Mouse (Mus musculus) brain, embryonic 14.5 days (tissue): ENCODE measurements around the gene Rnf169. TPM values are rescaled to one million over a fixed set of nuclear protein-coding genes. Genes with fewer than 3 reads are reported as not detected.

Experiments used
- DNase-seq: peaks from one replicate; pipeline ENCODE4 v3.0.0-alpha.2; 2011; ENCODE audit warnings: low read depth
- CTCF ChIP-seq: fragments of 200-500 bp; IDR thresholded peaks from 2 replicates; pipeline ENCODE4 v1.5.1; 2012; ENCODE audit warnings: inconsistent platforms, mild to moderate bottlenecking, moderate library complexity, borderline replicate concordance; ENCODE audit not compliant: insufficient read depth, insufficient read length; ENCODE audit errors: extremely low read depth
- POLR2A ChIP-seq: fragments of 200-500 bp; IDR thresholded peaks from 2 replicates; pipeline ENCODE4 v1.6.1; 2012; ENCODE audit warnings: mild to moderate bottlenecking, inconsistent platforms, borderline replicate concordance; ENCODE audit not compliant: poor library complexity, insufficient read depth, insufficient read length, severe bottlenecking; ENCODE audit errors: extremely low read depth
- polyA plus RNA-seq: library from polyadenylated mRNA; depleted of rRNA; stranded (reverse); fragments of >200 nt; gene quantifications from 2 replicates; pipeline ENCODE4 v1.2.3, GENCODE M21; 2012

Rnf169 gene
- polyA plus RNA-seq, 1 experiment: 10.1 TPM

DNA sequence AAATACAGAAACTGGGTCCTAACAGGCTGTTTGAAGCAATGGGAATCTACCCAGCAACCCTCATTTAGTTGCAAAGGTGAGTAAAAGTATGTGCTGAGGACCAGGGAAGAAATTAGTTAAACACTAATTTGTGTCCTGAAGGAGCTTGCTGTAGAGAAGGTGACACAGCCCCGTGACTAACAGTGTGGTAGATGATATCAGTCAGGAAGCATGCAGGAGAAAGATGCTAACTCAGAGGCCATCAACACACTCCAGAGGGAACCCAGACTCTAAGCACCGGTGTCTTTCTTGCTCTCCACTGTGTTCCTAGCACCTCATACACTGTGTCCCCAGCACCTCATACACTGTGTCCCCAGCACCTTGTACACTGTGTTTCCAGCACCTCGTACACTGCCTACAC is 18.4 kb upstream of the Rnf169 start:
- DNase-seq: no peak
- TF ChIP-seq CTCF (no peak), POLR2A (no peak)

DNA sequence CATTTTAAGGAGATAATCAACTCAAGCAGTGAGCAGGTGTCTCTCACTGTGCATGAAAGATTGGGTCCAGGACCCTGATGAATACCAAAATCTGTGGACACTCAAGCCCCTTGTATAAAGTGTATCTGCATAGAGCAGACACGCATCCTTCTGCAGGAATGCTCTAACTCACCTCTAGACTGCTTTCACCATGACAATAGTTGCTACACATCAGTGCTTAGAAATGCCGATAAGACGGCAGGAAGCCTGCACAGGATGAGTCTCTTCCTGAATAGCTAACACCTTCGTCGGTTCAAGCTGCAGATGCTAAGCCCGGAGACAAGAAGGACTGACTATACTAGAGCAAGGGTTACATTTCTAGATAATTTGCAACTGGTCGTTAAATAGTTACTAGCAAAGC is 14.9 kb upstream of the Rnf169 start:
- no peak for DNase-seq
- no peak for TF ChIP-seq CTCF
- no peak for TF ChIP-seq POLR2A

GRCm38 (mm10) chr7:99993159-99993558 is 12.9 kb upstream of the Rnf169 start:
- TF ChIP-seq POLR2A: no peak
- DNase-seq: no peak

DNA sequence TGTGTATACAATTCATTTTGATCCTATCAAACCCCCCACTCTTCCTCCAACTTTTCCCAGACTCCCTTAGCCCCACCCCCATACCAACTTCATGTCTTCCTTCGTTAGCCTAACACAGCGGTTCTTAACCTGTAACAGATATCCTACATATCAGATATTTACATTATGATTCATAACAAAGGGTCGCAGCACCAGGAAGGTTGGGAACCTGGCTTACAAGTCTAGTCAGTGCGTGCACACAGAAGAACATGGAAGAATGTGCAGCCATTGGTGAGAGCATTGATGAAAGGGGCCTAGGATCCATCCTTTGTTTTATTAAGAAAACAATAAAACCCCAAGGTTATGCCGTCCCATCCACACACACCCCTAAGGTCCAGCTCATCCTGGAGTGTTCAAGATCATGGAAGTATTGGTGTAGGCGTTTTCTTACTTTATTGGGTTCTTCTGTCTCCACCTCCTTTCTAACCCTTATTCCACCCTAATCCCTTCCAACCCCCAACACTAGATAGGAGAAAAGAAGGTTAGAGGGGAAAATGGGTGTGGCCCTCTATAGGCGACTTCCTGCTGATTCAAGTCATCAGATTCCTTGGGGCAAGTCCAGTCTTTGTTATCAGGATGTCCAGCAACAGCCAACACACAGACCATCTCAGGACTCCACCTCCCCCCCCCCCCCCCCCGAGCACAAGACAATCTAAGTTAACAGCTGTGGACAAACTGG is 10.9 kb upstream of the Rnf169 start:
- TF ChIP-seq CTCF: no peak
- no peak for TF ChIP-seq POLR2A
- DNase-seq: no peak

GRCm38 (mm10) chr7:99989844-99990760 is 9.9 kb upstream of the Rnf169 start:
- peak; percentile 75 for DNase-seq
- TF ChIP-seq CTCF: peak; percentile 14; the same call in 1 of the 2 replicates
- TF ChIP-seq POLR2A: no peak

GRCm38 (mm10) chr7:99988725-99989124 is 8.5 kb upstream of the Rnf169 start:
- peak; percentile 79 for DNase-seq
- TF ChIP-seq CTCF (peak; percentile 98), POLR2A (no peak)

DNA sequence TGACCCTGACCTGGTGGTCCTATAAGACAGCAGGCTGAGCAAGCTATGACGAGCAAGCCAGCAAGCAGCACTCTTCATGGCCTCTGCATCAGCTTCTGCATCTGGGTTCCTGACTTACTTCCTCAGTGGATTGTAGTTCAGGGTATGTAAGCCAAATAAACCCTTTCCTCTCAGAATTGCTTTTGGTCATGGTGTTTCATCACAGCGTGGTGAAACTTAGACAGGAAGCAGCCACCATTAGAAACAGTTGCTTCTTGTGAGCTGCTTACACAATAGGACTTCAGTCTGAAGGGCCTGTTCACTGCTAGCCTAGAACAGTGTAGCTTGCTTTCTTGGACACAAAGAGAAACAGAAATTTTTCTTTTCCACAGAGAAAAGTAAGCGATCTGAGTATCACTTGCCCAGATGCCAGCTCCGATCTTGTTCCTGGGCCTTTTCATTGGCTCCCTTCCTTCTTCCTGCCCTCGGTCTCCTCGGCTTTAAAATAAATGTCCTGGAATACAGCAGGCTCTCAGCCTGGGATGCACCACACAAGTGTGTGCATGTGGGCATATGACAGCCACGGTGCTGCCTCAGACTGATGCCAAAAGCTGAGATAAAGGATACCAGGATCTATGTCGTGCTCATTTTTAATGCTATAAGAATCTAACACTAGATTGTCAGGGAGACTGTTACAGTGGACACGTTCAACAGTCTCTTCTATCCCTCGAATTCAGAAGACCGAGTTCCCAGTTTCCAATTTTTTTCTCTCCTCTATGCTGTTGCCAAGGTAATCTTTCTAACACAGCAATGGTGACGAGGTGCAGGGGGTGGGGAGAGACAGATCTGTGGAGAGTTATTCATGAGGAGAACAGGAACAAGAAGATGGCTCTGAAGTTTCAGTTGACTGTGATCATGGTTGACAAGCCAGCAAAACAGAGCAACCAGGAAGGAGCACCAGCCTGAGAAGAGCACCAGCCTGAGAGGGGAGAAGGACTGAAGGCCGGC is 2.3 kb upstream of the Rnf169 start:
- DNase-seq: no peak
- TF ChIP-seq POLR2A: no peak
- TF ChIP-seq CTCF: no peak

DNA sequence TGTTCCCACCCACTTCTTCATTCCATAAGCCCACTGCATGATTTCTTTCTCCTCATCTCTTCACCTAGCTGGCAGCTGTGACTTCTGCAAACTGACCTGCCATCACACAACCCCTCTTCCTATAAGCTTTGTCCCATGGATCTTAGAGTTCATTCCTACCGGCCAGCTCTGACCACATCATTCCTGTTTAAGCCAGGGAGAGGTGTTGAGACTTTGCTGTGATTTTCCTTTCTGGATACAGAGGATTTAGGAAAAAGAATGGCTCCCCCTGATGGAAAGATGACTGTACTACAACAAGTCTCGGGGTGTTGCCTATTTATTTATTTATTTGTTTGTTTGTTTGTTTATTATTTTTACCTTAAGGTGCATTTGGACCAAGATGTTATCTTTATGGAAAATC is 1.1 kb upstream of the Rnf169 start:
- peak; percentile 83 for DNase-seq
- TF ChIP-seq CTCF (peak; percentile 37; the same call in 1 of the 2 replicates), POLR2A (no peak)

DNA sequence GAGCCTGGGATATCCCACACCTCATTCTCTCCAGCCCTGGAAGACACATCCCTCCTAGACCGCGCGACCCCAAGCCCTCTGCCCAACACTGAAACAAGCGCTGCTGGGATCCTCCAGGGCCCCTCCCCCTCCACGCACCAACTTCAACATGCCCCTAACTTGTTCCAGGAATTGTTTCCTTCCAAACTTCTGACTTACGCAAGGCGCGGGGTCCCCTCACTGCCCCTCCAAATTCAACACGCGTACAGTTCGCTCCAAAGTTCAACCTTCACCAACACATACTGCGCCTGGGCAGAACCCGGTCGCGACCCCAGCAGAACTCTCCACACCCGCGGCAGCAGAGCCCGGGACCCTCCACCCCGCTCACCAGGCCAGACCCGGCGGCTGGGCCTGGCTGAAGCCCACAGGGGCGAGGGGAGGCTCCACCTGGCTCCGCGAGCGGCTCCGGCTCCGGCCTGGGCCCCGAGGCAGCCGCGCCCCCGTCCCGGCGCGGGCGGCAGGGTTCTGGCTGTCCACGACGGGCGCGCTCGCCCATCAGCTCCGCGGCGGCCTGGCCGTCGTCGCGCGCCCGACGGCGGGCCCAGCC is 609 bp downstream of the Rnf169 start:
- DNase-seq: peak; percentile 72
- TF ChIP-seq POLR2A (no peak), CTCF (no peak)

- peak; percentile 16 for DNase-seq
- TF ChIP-seq POLR2A (no peak), CTCF (no peak)
Measured at GRCm38 (mm10) chr7:99979081-99979480, 1.2 kb downstream of the Rnf169 start.

DNA sequence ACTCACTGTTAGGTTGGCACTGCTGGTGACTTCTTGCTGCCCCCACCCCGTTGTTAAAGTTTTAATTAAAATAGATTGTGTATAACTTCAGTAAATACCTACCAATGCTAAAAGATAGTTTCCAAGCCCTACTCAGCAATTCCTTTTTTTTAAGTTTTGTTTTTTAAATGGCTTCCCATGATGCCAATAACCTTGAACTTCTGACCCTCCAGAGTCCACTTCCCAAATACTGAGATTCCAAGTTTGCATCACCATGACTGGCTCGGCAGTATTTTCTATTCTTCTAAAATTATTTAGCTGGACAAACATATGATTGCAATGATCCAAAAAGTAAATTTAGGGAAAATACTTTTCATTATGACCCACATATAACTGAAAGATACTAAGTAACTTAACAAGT is 2.2 kb downstream of the Rnf169 start:
- TF ChIP-seq CTCF (no peak), POLR2A (no peak)
- DNase-seq: no peak
